Comparison of ENCODE assay signal across 7 mouse cellular contexts in genomic region chr1:38856196-38856595, GRCm38 (mm10). TPM values are rescaled to one million over a fixed set of nuclear protein-coding genes. Genes with fewer than 3 reads are reported as not detected.
A peak's percentile ranks its signal among the peaks of the same experiment; 100 is the strongest.
DNase-seq lines count a peak whose midpoint lies in the region; ATAC-seq and TF ChIP-seq lines count a peak whose summit lies in the region.

No protein-coding gene starts in this region.

- no peaks in the 10 kb centered on the region for H3K4me1 ChIP-seq in midbrain, embryonic 11.5 days (ENCODE audit: control insufficient read depth, insufficient read depth, low read length)
- H3K4me1 ChIP-seq in midbrain, embryonic 15.5 days = no peaks in the 10 kb centered on the region
- no peaks in the 10 kb centered on the region for H3K4me1 ChIP-seq in lung, postnatal 0 days (ENCODE audit: insufficient read depth, low read depth, low read length)
- H3K4me1 ChIP-seq in spleen, adult 2 months (ENCODE audit: control insufficient read depth, insufficient read depth, insufficient read length) = no peaks in the 10 kb centered on the region

- ATAC-seq in midbrain, embryonic 11.5 days (ENCODE audit: low FRiP score) = no peak
- ATAC-seq in midbrain, embryonic 15.5 days (replicated peaks) = no peak; the same call in 1 of the 2 replicates
- no peak for ATAC-seq in lung, postnatal 0 days

- H3K27ac ChIP-seq in midbrain, embryonic 11.5 days (ENCODE audit: low read depth, low read length) = no peak overlapping the region
- no peak overlapping the region for H3K27ac ChIP-seq in midbrain, embryonic 15.5 days
- no peak overlapping the region for H3K27ac ChIP-seq in lung, postnatal 0 days (ENCODE audit: low read length)
- H3K27ac ChIP-seq in spleen, adult 2 months (ENCODE audit: insufficient read depth, low read length) = no peak overlapping the region

- 11% methylated on average over 3 of the region's 3 CpGs for WGBS in midbrain, embryonic 11.5 days
- WGBS in midbrain, embryonic 15.5 days = 12% methylated on average over 3 of the region's 3 CpGs
- 15% methylated on average over 3 of the region's 3 CpGs for WGBS in lung, postnatal 0 days
- 8% methylated on average over 3 of the region's 3 CpGs for WGBS in spleen, adult 2 months

- no peak for TF ChIP-seq POLR2A in spleen, adult 2 months (IDR thresholded peaks at IDR 0.05; ENCODE audit: low read depth, low read length)

- no peaks in the 10 kb centered on the region for H3K36me3 ChIP-seq in midbrain, embryonic 11.5 days (ENCODE audit: control insufficient read depth, insufficient read depth, low read length)
- H3K36me3 ChIP-seq in midbrain, embryonic 15.5 days (replicated peaks) = no peaks in the 10 kb centered on the region
- H3K36me3 ChIP-seq in lung, postnatal 0 days (ENCODE audit: insufficient read depth, low read length) = no peaks in the 10 kb centered on the region
- H3K36me3 ChIP-seq in spleen, adult 2 months (ENCODE audit: control insufficient read depth, insufficient read depth, low read length) = no peaks in the 10 kb centered on the region

- TF ChIP-seq EP300 in lung, postnatal 0 days (IDR thresholded peaks at IDR 0.05) = no peak

- H3K9me3 ChIP-seq in midbrain, embryonic 11.5 days (ENCODE audit: control insufficient read depth, low read length) = no peaks in the 10 kb centered on the region
- no peaks in the 10 kb centered on the region for H3K9me3 ChIP-seq in midbrain, embryonic 15.5 days
- H3K9me3 ChIP-seq in lung, postnatal 0 days (ENCODE audit: low read length) = no peaks in the 10 kb centered on the region

- DNase-seq in midbrain, embryonic 11.5 days (ENCODE audit: low spot score, missing footprints) = peak; percentile 98
- peak; percentile 54 for DNase-seq in adipocyte (ENCODE audit: low spot score)
- peak; percentile 79 to 88 for DNase-seq in cerebellum, postnatal 25 days
- peak; percentile 21 to 65 for DNase-seq in heart, postnatal 10 days
- DNase-seq in lung, postnatal 0 days (ENCODE audit: low spot score) = peak; percentile 21
- peak in 1 of 2 experiments; percentile 11 for DNase-seq in spleen, adult 2 months (ENCODE audit: low read depth in 1 of 2, low spot score in 2 of 2)

- no peak overlapping the region for H3K4me2 ChIP-seq in midbrain, embryonic 11.5 days
- no peak overlapping the region for H3K4me2 ChIP-seq in midbrain, embryonic 15.5 days
- no peak overlapping the region for H3K4me2 ChIP-seq in lung, postnatal 0 days (replicated peaks; ENCODE audit: low read depth, low read length)

- H3K27me3 ChIP-seq in midbrain, embryonic 11.5 days (ENCODE audit: control insufficient read depth, insufficient read depth, low read length) = no peaks in the 10 kb centered on the region; the same call in 1 of the 2 replicates
- H3K27me3 ChIP-seq in midbrain, embryonic 15.5 days (replicated peaks) = no peaks in the 10 kb centered on the region
- H3K27me3 ChIP-seq in lung, postnatal 0 days (replicated peaks; ENCODE audit: insufficient read depth, low read length) = no peaks in the 10 kb centered on the region
- no peaks in the 10 kb centered on the region for H3K27me3 ChIP-seq in spleen, adult 2 months (ENCODE audit: control insufficient read depth, insufficient read depth, low read length)

- no peak overlapping the region for H3K4me3 ChIP-seq in midbrain, embryonic 11.5 days (ENCODE audit: low read depth, low read length)
- H3K4me3 ChIP-seq in midbrain, embryonic 15.5 days = no peak overlapping the region
- H3K4me3 ChIP-seq in lung, postnatal 0 days (ENCODE audit: low read depth, low read length) = no peak overlapping the region
- no peak overlapping the region for H3K4me3 ChIP-seq in spleen, adult 2 months (ENCODE audit: extremely low read depth, insufficient read depth, insufficient read length)

- H3K9ac ChIP-seq in midbrain, embryonic 11.5 days (ENCODE audit: low read length) = no peak overlapping the region
- H3K9ac ChIP-seq in midbrain, embryonic 15.5 days = no peak overlapping the region
- H3K9ac ChIP-seq in lung, postnatal 0 days (replicated peaks; ENCODE audit: low read depth) = no peak overlapping the region

- intact Hi-C loops in heart, postnatal 10 days (cut with DNase I) = no loop called here

- TF ChIP-seq CTCF in lung, postnatal 0 days (IDR thresholded peaks at IDR 0.05) = peak; percentile 72
- peak; percentile 68; the same call in 1 of the 2 replicates for TF ChIP-seq CTCF in spleen, adult 2 months (IDR thresholded peaks at IDR 0.05; ENCODE audit: extremely low read depth, insufficient read depth, insufficient read length, insufficient replicate concordance)

RNA-seq across cellular contexts. Expression of gene Lonrf2, which starts 19.7 kb away (rescaled TPM):
- polyA plus RNA-seq in midbrain, embryonic 11.5 days (2014; fragmentation: Nextera tagmentation; extraction: Ambion mirVana) = 4.2 TPM in 2 replicates
- polyA plus RNA-seq in midbrain, embryonic 15.5 days (2015; fragmentation: Nextera tagmentation; extraction: Ambion mirVana) = 22.2 and 26.4 TPM in 2 replicates
- total RNA-seq in heart, postnatal 10 days (2021) = 1 to 10 TPM; 2.1 to 3.9 TPM
- 0.07 and 0.08 TPM in 2 replicates for polyA plus RNA-seq in lung, postnatal 0 days (2015; fragmentation: Nextera tagmentation; extraction: Ambion mirVana)
- 0.02 and 0.05 TPM in 2 replicates for polyA plus RNA-seq in spleen, adult 2 months (2012; rRNA removed)

RNA-seq across cellular contexts. Expression of gene Chst10, which starts 41.8 kb away (rescaled TPM):
- polyA plus RNA-seq in midbrain, embryonic 11.5 days (2014; fragmentation: Nextera tagmentation; extraction: Ambion mirVana) = 24.7 and 26.9 TPM in 2 replicates
- 65.1 and 65.9 TPM in 2 replicates for polyA plus RNA-seq in midbrain, embryonic 15.5 days (2015; fragmentation: Nextera tagmentation; extraction: Ambion mirVana)
- total RNA-seq in heart, postnatal 10 days (2021) = under 1 TPM; 0.41 to 0.47 TPM
- 0.27 and 0.29 TPM in 2 replicates for polyA plus RNA-seq in lung, postnatal 0 days (2015; fragmentation: Nextera tagmentation; extraction: Ambion mirVana)
- 3.2 and 4.4 TPM in 2 replicates for polyA plus RNA-seq in spleen, adult 2 months (2012; rRNA removed)
